Mouse (Mus musculus): ENCODE data around the gene Draxin. TPM values are rescaled to one million over a fixed set of nuclear protein-coding genes. Genes with fewer than 3 reads are reported as not detected.
"Not testable (repeated sequence)": the region's sequence is repeated elsewhere in the genome, so short reads cannot be mapped to it uniquely, and the experiment has no call there.

Draxin gene
- total RNA-seq, 2 experiments from 2014 or later = 4.8 to 5.6 TPM

DNA sequence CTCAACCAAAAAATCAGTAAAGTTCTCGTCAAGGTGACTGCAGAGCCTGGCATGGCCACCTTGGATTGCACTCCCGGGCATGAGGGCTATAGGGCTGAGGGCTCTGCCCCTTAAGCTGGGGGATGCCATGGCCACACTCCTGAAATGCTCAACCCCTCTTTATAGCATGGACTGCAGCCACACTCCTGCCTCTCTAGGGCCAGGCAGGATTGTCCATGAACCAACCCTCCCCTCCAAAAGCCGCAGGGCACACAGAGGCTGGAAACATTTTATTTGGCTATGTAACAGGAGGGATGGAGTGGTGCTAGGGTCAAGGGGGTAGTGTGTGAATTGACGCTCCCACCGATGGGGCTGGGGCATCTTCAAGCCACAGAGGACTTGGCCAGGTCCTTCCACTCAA, 22.0 kb upstream of the Draxin start:
- no peak for DNase-seq (ENCODE audit: low spot score in 2 of 2)

DNA sequence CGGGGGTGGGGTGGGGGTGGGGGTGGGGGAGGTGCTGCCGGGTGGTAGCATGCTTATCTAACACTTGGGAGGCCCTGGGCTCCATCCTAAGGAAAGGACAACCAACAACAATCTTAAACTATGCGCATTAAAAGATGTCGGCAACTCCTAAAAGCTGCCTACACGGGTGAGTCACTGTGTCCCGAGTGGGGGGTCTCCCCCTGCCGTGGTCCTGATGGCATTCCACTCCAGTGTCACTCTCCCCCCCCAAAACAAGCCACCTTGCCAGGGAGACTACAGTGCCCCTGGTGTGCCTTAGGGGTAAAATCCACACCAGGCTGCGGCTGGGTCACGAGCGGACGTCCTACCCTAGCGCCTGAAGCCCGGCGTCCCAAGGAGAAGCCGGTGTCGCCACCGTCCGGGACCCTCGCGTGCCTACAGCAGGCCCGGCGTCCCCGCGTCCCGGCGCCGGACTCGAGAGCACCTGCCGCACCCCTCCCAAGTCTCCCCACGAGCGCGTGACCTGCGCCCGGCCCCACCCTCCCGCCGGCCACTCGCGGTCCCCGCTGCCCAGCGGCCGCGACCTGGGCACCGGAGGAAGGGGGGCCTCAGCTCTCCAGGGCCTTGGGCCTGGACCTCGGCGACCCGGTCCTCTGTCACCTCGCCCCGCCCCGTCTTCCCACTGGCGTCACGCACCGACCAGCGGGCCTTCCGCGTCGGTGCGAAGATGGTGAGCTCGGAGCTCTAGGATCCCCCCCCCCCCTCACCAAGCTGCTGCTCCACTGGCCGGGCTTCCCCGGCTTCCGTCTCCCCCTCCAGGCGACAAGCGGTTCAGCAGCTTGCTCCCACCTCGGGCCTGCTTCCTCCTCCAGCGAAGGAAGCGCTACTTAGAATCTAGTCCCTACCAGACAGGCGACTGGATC, 21.0 kb upstream of the Draxin start, which contains the start of gene Fbxo6:
Gene Fbxo6, minus strand, starts transcription at position 874 of the 902 bp plus-strand sequence.
- peak; percentile 77 to 86 for DNase-seq (ENCODE audit: low spot score in 2 of 2)

- no peak for DNase-seq (ENCODE audit: low spot score in 2 of 2)
Observed at GRCm38 (mm10) chr4:148150953-148151266, 20.4 kb upstream of the Draxin start.

DNA sequence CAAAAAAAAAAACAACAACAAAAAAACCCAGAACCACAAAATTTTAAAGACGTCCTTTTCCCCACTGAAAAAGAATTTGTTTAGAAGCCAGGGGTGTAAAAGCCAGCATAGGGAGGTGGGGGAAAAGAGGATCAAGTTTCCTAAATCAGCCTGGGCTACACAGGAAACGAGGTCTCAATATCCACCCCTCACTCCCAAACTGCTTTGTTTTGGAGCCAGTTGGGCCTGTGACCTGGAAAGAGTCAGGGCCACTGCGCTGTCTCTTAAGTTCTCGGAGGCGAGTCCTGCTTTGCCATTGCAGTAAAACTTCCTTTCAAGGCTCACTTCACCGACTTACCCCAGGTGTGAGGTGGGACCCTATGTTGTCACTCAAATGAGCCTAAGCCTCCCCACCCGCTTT, 19.7 kb upstream of the Draxin start:
- DNase-seq (ENCODE audit: low spot score in 2 of 2) = no peak

GRCm38 (mm10) chr4:148149540-148149939, 19.0 kb upstream of the Draxin start:
- DNase-seq (ENCODE audit: low spot score in 2 of 2) = no peak

DNA sequence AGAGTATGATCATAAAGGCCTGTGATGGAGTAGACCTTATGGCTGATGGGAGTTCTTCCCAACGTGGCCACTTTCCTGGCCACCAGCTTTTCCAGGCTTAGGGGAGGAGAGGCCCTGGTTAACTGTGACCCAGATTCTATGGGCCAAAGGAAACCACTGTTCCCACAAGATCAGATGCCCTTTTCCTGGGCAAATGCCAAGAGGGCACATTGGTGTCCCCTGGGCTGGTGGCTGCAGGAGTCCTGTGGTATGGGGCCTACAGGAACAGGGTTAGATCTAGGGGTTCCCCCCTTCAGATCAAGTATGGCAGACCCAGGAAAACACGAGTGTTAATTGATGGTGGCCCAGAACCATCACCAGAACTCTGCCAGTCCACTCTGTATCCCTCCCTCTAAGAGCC, 17.2 kb upstream of the Draxin start:
- no peak for DNase-seq (ENCODE audit: low spot score in 2 of 2)

GRCm38 (mm10) chr4:148143721-148144120, 13.2 kb upstream of the Draxin start:
- DNase-seq (ENCODE audit: low spot score in 2 of 2) = no peak

DNA sequence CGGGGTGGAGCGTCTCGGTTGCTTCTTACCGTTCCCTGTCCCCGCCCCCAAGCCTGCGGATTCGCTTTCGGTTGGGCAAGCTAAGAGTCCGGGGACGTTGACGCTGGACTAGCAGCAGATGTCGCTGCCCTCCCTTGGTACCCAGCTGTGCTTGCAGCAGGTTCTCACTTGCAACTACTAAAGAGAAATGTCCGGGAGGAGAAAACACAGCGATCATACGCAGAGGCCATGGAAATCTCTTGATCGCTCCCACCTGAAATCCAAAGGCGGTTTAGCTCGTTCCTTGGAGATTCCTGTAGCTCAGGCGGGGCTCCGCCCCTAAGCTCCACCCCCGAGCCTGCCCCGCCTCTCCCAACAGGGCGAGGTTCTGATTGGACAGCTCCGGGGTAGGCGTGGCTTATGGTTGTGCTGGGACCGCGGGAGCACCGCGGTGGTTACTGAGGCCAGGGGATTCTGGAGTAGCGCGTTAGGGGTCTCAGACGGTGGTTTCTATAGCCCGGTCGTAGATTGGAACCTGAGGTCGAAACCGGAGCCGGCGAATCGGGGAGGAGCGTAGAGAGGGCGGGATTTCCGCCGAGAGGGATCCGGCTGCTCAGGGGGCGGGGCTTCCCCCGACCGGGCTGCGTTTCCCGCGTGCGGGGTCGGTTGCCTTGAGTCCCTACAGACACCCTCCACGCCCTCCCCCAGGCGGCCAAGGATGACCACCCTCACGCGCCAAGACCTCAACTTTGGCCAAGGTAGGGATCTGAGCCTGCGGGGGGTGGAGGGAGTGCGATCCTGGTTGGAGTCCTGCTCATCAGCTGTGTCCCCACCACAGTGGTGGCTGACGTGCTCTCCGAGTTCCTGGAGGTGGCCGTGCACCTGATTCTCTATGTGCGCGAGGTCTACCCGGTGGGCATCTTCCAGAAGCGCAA, 9.9 kb upstream of the Draxin start:
- DNase-seq (ENCODE audit: low spot score in 2 of 2) = peak; percentile 93 to 97

- no peak for DNase-seq (ENCODE audit: low spot score in 2 of 2)
Observed at GRCm38 (mm10) chr4:148139767-148140097, 9.2 kb upstream of the Draxin start.

DNA sequence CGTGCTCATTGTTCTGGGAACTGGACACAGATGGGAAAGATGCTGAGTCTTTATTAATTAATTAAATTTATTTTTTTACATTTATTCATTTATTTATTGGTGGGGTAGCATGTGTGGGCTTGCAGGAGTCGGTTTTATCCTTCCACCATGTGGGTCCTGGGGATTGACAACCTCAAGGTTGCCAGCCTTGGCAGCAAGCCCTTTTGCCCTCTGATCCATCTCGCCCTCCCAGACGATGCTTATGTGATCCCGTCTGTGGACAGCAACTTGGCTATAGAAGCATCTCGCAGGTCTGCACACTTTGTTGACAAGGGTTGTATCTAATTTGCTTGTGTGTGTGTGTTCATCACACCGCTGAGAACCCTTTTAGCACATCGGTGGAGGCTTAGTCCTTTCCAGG, 7.0 kb upstream of the Draxin start:
- DNase-seq (ENCODE audit: low spot score in 2 of 2) = no peak

- DNase-seq (ENCODE audit: low spot score in 2 of 2) = no peak
Observed at GRCm38 (mm10) chr4:148134988-148135387, 4.5 kb upstream of the Draxin start.

GRCm38 (mm10) chr4:148131497-148132081, 1.1 kb upstream of the Draxin start:
- no peak for DNase-seq (ENCODE audit: low spot score in 2 of 2)

DNA sequence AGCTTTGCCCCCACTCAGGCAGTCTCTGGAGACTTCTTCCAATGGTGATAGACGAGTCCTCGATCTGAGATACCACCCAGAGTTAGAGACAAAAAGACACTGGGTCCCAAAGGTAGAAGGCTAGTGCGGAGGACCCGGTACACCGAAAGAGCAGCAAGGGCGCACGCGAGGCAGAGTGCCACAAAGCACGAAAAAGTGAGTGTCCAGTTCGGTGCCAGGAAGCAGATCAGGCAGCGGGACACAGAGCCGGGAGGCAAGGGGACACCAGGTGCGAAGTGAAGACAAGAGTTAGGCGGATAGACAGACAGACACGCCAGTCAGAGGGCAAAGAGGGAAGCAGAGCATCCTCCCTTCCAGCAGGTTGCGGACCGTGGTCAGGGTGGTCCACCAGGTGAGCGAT, 365 bp downstream of the Draxin start, which contains the start of gene Mad2l2:
Gene Mad2l2, plus strand, starts transcription at position 252 of the 400 bp plus-strand sequence.
- DNase-seq (ENCODE audit: low spot score in 2 of 2) = no peak

DNA sequence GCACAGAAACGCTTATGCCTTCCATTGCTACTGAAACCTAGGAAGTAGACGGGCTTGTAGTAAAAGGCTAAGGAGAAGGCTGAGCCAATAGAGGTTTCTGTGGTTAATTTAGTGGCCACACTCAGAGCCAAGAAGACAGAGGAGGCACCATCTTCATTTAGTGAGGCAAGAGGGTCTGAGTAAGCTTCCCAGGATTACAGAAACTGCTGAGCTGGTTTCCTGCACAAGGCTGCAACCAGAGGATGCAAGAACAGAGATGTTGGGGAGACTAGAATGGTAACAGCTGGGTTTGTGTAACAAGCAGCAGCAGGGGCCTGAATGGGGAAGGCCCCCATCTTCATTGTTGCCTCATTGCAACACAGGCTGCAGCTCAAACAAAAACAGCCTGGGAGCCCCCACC, 1.8 kb downstream of the Draxin start:
- DNase-seq (ENCODE audit: low spot score in 2 of 2) = no peak

GRCm38 (mm10) chr4:148128241-148128640, 2.3 kb downstream of the Draxin start:
- DNase-seq (ENCODE audit: low spot score in 2 of 2) = no peak

- DNase-seq (ENCODE audit: low spot score in 2 of 2) = no peak
Observed at GRCm38 (mm10) chr4:148122694-148123066, 7.8 kb downstream of the Draxin start.

- no peak for DNase-seq (ENCODE audit: low spot score in 2 of 2)
Observed at GRCm38 (mm10) chr4:148121982-148122693, 8.4 kb downstream of the Draxin start.

- peak; percentile 91 to 96 for DNase-seq (ENCODE audit: low spot score in 2 of 2)
Observed at GRCm38 (mm10) chr4:148121362-148121761, 9.1 kb downstream of the Draxin start.

DNA sequence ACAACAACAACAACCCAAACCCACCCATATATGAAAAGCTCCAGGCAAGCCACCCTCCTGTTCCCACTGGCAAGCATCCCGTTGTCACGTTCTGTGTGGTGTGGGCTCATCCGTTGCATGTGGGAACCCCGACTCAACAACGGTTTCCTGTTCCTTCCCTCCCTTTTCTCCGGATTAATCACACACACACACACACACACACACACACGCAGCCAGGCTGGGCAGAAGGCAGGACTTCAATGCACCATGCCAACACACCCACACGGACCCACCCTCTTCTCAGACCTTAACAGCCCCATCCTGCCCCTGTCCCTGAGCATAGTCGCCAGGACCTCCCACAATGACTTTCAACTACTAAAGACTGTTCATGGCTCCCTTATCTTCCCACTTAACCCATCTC, 9.9 kb downstream of the Draxin start:
- DNase-seq (ENCODE audit: low spot score in 2 of 2) = no peak

- DNase-seq (ENCODE audit: low spot score in 2 of 2) = not testable (repeated sequence)
Observed at GRCm38 (mm10) chr4:148119578-148119977, 10.9 kb downstream of the Draxin start.

DNA sequence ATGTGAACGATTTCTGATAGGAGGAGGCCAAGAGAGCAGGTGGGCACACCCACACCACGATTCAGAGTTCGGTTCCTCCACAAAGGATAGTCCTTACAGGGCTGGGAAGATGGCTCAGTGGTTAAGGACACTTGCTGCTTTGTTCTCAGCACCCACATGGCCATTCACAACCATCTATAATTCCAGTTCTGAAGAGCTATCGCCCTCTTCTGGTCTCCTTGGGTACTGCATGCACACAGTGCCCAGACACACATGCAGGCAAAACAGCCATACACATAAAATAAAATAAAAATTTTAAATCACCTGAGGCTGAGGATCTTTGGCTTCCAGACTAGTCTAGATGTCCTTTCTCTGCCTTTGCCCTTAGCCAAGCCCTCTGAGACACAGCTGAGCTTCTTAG, 13.1 kb downstream of the Draxin start:
- DNase-seq (ENCODE audit: low spot score in 2 of 2) = no peak
